Mouse (Mus musculus): Measurements from ENCODE around the gene Foxs1.

- no peak for TF ChIP-seq CTCF (IDR thresholded peaks at IDR 0.05; ENCODE audit: extremely low read depth, insufficient read length, insufficient replicate concordance, low read depth, low read length)
- TF ChIP-seq POLR2A (IDR thresholded peaks at IDR 0.05; ENCODE audit: low read depth, low read length): no peak
Measured at GRCm38 (mm10) chr2:152905036-152905829, 27.8 kb downstream of the Foxs1 start.

All from small intestine, adult 2 months (tissue).